Mouse (Mus musculus) thymus, adult 2 months (tissue): ENCODE measurements around the gene Kiss1r.

Source experiments
- CTCF ChIP-seq: fragments of 200-500 bp; IDR thresholded peaks from 2 replicates; pipeline ENCODE4 v1.5.1; 2012; ENCODE audit warnings: mild to moderate bottlenecking, control low read depth, low read length, moderate library complexity, borderline replicate concordance; ENCODE audit not compliant: control insufficient read depth, poor library complexity, insufficient read depth; ENCODE audit errors: extremely low read depth
- POLR2A ChIP-seq: fragments of 200-500 bp; IDR thresholded peaks from 2 replicates; pipeline ENCODE4 v1.6.1; 2012; ENCODE audit warnings: mild to moderate bottlenecking, low read length, control low read depth, moderate library complexity; ENCODE audit not compliant: control insufficient read depth, poor library complexity, insufficient read depth; ENCODE audit errors: extremely low read depth

DNA sequence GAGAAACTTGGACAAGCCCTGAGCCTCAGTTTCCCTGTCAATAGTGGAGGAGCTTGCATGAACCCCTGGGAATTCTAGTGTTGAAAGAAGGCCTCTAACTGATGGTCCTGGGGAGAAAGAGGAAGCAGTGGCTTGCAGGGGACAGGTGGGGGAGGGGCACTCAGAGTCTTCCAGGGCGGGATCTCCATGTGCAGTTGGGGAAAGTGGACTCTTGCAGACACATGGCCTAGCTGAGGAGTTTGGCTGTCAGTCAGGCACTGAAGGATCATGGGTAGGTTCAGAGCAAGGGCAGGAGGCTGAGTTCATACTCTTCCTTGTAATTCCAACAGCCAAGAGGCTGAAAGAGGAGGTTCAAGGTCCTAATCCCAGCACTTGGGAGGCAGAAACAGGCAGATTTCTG is 39.6 kb upstream of the Kiss1r start:
- no peak for TF ChIP-seq CTCF
- TF ChIP-seq POLR2A, result no peak
